Mouse (Mus musculus) midbrain, embryonic 16.5 days (tissue): ENCODE measurements around the gene Gm5134. TPM values are rescaled to one million over a fixed set of nuclear protein-coding genes. Genes with fewer than 3 reads are reported as not detected.
A peak's percentile ranks its signal among the peaks of the same experiment; 100 is the strongest.

ENCODE experiments used
- ATAC-seq: fragments of 200-750 bp; cut with Nextera tagmentation; 2 replicates; pipeline ENCODE4 v1.8.0; 2017; ENCODE audit warnings: moderate TSS enrichment
- H3K27ac ChIP-seq: fragments of 300-500 bp; sonication (generic); 2 replicates; pipeline ENCODE4 v1.5.1; 2014; ENCODE audit warnings: mild to moderate bottlenecking, low read length, mixed read lengths
- H3K27me3 ChIP-seq: fragments of 300-500 bp; sonication (generic); 2 replicates; pipeline ENCODE4 v1.6.1; 2014; ENCODE audit warnings: low read depth, low read length, mixed read lengths; ENCODE audit not compliant: control insufficient read depth, insufficient read depth
- H3K36me3 ChIP-seq: fragments of 300-500 bp; sonication (generic); 2 replicates; pipeline ENCODE4 v1.6.1; 2014; ENCODE audit warnings: mild to moderate bottlenecking, low read length, moderate library complexity, mixed read lengths; ENCODE audit not compliant: control insufficient read depth, insufficient read depth
- H3K4me1 ChIP-seq: fragments of 300-500 bp; sonication (generic); 2 replicates; pipeline ENCODE4 v1.6.1; 2014; ENCODE audit warnings: mild to moderate bottlenecking, low read length, mixed read lengths; ENCODE audit not compliant: control insufficient read depth, insufficient read depth
- H3K4me2 ChIP-seq: fragments of 300-500 bp; sonication (generic); 2 replicates; pipeline ENCODE4 v1.6.1; 2014; ENCODE audit warnings: mild to moderate bottlenecking, low read length, mixed read lengths
- H3K4me3 ChIP-seq: fragments of 300-500 bp; sonication (generic); 2 replicates; pipeline ENCODE4 v1.5.1; 2014; ENCODE audit warnings: low read depth, mild to moderate bottlenecking, low read length, moderate library complexity, mixed read lengths
- H3K9ac ChIP-seq: fragments of 300-500 bp; sonication (generic); 2 replicates; pipeline ENCODE4 v1.6.1; 2014; ENCODE audit warnings: low read depth, low read length, mixed read lengths
- H3K9me3 ChIP-seq: fragments of 300-500 bp; sonication (generic); replicated peaks from 2 replicates; pipeline ENCODE4 v1.6.1; 2014; ENCODE audit warnings: mild to moderate bottlenecking, low read length, mixed read lengths; ENCODE audit not compliant: control insufficient read depth, poor library complexity, severe bottlenecking
- WGBS: fragments of 180-500 bp; shearing (Covaris S2); extraction: QIAGEN DNeasy Blood & Tissue Kit; methylation state at CpG from one replicate; pipeline ENCODE4 v1.1.7; 2014; 5-methylcytosine and 5-hydroxymethylcytosine counted together
- polyA plus RNA-seq: library from polyadenylated mRNA; unstranded; fragments of >200 nt; fragmentation: Nextera tagmentation; extraction: Ambion mirVana; gene quantifications from 2 replicates; pipeline ENCODE4 v1.2.1, GENCODE M21; 2015

The Gm5134 gene
- polyA plus RNA-seq, 1 experiment from 2014 or later: not detected

- H3K4me3 ChIP-seq: peak overlapping the region; percentile 93
Observed at GRCm38 (mm10) chr10:75921726-75922560, 32.4 kb upstream of the Gm5134 start.

GRCm38 (mm10) chr10:75924324-75924723 lies 30.0 kb upstream of the Gm5134 start:
- Histone ChIP-seq H3K4me3 (no peak overlapping the region), H3K4me2 (no peak overlapping the region), H3K27me3 (no peaks in the 10 kb centered on the region), H3K36me3 (0 out of 2 replicates have a peak, but pooled peaks cover 2% of the 10 kb centered on the region), H3K9me3 (no peaks in the 10 kb centered on the region), H3K4me1 (peaks cover 23% of the 10 kb centered on the region), H3K27ac (no peak overlapping the region), H3K9ac (no peak overlapping the region)
- ATAC-seq: no peak
- WGBS: 66% methylated on average over 2 of the region's 2 CpGs

More at GRCm38 (mm10) chr10:75921726-75922560, 32.4 kb upstream of the Gm5134 start:
- Histone ChIP-seq H3K27me3 (no peaks in the 10 kb centered on the region), H3K36me3 (no peaks in the 10 kb centered on the region), H3K27ac (peak overlapping the region; percentile 99), H3K9me3 (no peaks in the 10 kb centered on the region), H3K4me2 (peak overlapping the region; percentile 90), H3K9ac (peak overlapping the region; percentile 98), H3K4me1 (peaks cover 38% of the 10 kb centered on the region)
- ATAC-seq: peak; percentile 63
- WGBS: 5% methylated on average over 22 of the region's 22 CpGs

- no peak for ATAC-seq
- Histone ChIP-seq H3K9ac (0 out of 2 replicates have a peak overlapping the region, but pooled peaks have one; percentile 20), H3K9me3 (no peaks in the 10 kb centered on the region), H3K4me1 (peaks cover 16% of the 10 kb centered on the region), H3K4me2 (no peak overlapping the region), H3K4me3 (no peak overlapping the region), H3K27ac (no peak overlapping the region), H3K27me3 (peaks cover 3% of the 10 kb centered on the region; the same call in 1 of the 2 replicates), H3K36me3 (0 out of 2 replicates have a peak, but pooled peaks cover 2% of the 10 kb centered on the region)
- 82% methylated on average over 13 of the region's 13 CpGs for WGBS
Observed at GRCm38 (mm10) chr10:75926396-75926795, 27.9 kb upstream of the Gm5134 start.

- Histone ChIP-seq H3K4me2 (no peak overlapping the region), H3K27me3 (peaks cover 3% of the 10 kb centered on the region; the same call in 1 of the 2 replicates), H3K9me3 (no peaks in the 10 kb centered on the region), H3K4me3 (no peak overlapping the region), H3K9ac (no peak overlapping the region), H3K27ac (no peak overlapping the region), H3K36me3 (0 out of 2 replicates have a peak, but pooled peaks cover 2% of the 10 kb centered on the region), H3K4me1 (peaks cover 23% of the 10 kb centered on the region)
- no peak for ATAC-seq
- 11% methylated on average over 6 of the region's 6 CpGs for WGBS
Observed at GRCm38 (mm10) chr10:75930304-75930703, 24.0 kb upstream of the Gm5134 start.

GRCm38 (mm10) chr10:75931311-75931710 lies 23.0 kb upstream of the Gm5134 start:
- Histone ChIP-seq H3K4me1 (peaks cover 30% of the 10 kb centered on the region), H3K36me3 (0 out of 2 replicates have a peak, but pooled peaks cover 2% of the 10 kb centered on the region), H3K4me2 (peak overlapping the region; percentile 85), H3K27me3 (peaks cover 3% of the 10 kb centered on the region; the same call in 1 of the 2 replicates), H3K9ac (peak overlapping the region; percentile 42; the same call in 1 of the 2 replicates), H3K9me3 (no peaks in the 10 kb centered on the region), H3K4me3 (peak overlapping the region; percentile 43), H3K27ac (no peak overlapping the region)
- no peak for ATAC-seq
- WGBS: 19% methylated on average over 7 of the region's 7 CpGs

GRCm38 (mm10) chr10:75932081-75932678 lies 22.1 kb upstream of the Gm5134 start:
- peak overlapping the region; percentile 70 for H3K9ac ChIP-seq
- peaks cover 30% of the 10 kb centered on the region for H3K4me1 ChIP-seq
- peak overlapping the region; percentile 85 for H3K4me2 ChIP-seq
- under 1% methylated on average over 35 of the region's 44 CpGs for WGBS
- H3K36me3 ChIP-seq: 0 out of 2 replicates have a peak, but pooled peaks cover 2% of the 10 kb centered on the region
- peaks cover 5% of the 10 kb centered on the region for H3K27me3 ChIP-seq
- no peaks in the 10 kb centered on the region for H3K9me3 ChIP-seq
- H3K27ac ChIP-seq: no peak overlapping the region
- H3K4me3 ChIP-seq: peak overlapping the region; percentile 43
- ATAC-seq: peak; percentile 12; the same call in 1 of the 2 replicates

- H3K9ac ChIP-seq: peak within 1 kb of the TSS; percentile 70
- peaks cover 31% of the 10 kb centered on the region for H3K4me1 ChIP-seq
- no peak for ATAC-seq
- peaks cover 6% of the 10 kb centered on the region for H3K27me3 ChIP-seq
- H3K4me2 ChIP-seq: peak within 1 kb of the TSS; percentile 85
- no peaks in the 10 kb centered on the region for H3K9me3 ChIP-seq
- H3K27ac ChIP-seq: no peak within 1 kb of the TSS
- 26% methylated on average over 6 of the region's 6 CpGs for WGBS
- H3K36me3 ChIP-seq: 0 out of 2 replicates have a peak, but pooled peaks cover 1% of the 10 kb centered on the region
- H3K4me3 ChIP-seq: peak within 1 kb of the TSS; percentile 43
Observed at GRCm38 (mm10) chr10:75932891-75933290, 21.4 kb upstream of the Gm5134 start, which contains the start of gene Chchd10. Chchd10 (plus strand) TSS chr10:75933130.

- H3K4me2 ChIP-seq: peak overlapping the region; percentile 91
- no peak for ATAC-seq
- 75% methylated on average over 1 of the region's 1 CpGs for WGBS
- H3K9me3 ChIP-seq: no peaks in the 10 kb centered on the region
- H3K36me3 ChIP-seq: no peaks in the 10 kb centered on the region
- H3K4me1 ChIP-seq: peaks cover 31% of the 10 kb centered on the region
- H3K4me3 ChIP-seq: peak overlapping the region; percentile 60
- H3K27me3 ChIP-seq: peaks cover 6% of the 10 kb centered on the region
- H3K27ac ChIP-seq: no peak overlapping the region
- H3K9ac ChIP-seq: no peak overlapping the region; the same call in 1 of the 2 replicates
Observed at GRCm38 (mm10) chr10:75934991-75935390, 19.3 kb upstream of the Gm5134 start.
